Mouse (Mus musculus): ENCODE results near the gene Hba-a2. TPM values are rescaled to one million over a fixed set of nuclear protein-coding genes. Genes with fewer than 3 reads are reported as not detected.
"Not testable (repeated sequence)": the region's sequence is repeated elsewhere in the genome, so short reads cannot be mapped to it uniquely, and the experiment has no call there.

The Hba-a2 gene
- polyA plus RNA-seq, 1 experiment from 2014 or later = 27,825 TPM

DNA sequence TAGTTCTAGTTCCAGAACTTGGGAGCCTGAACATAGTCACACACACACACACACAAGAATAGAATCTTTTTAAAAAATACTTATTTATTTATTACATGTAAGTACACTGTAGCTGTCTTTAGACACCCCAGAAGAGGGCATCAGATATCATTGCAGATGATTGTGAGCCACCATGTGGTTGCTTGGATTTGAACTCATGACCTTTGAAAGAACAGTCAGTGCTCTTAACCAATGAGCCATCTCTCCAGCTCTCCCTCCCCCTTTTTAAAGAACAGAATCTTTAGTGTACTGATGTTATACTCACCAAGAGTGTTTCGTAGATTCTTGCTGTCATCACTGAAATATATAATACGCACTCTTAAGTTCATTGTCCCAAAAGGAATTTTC is 2.2 kb downstream of the Hba-a2 start:
- no peak for ATAC-seq (ENCODE audit: insufficient number of reproducible peaks, low FRiP score)
- H3K27ac ChIP-seq (ENCODE audit: poor library complexity, severe bottlenecking) = no peak overlapping the region
- WGBS = 91% methylated on average over 2 of the region's 2 CpGs
- H3K4me1 ChIP-seq (replicated peaks) = no peaks in the 10 kb centered on the region
- H3K9me3 ChIP-seq (replicated peaks) = no peaks in the 10 kb centered on the region
- no peak overlapping the region for H3K4me2 ChIP-seq
- H3K4me3 ChIP-seq = no peak overlapping the region
- H3K27me3 ChIP-seq (replicated peaks) = peaks cover 30% of the 10 kb centered on the region
- no peaks in the 10 kb centered on the region for H3K36me3 ChIP-seq
- H3K9ac ChIP-seq = no peak overlapping the region

DNA sequence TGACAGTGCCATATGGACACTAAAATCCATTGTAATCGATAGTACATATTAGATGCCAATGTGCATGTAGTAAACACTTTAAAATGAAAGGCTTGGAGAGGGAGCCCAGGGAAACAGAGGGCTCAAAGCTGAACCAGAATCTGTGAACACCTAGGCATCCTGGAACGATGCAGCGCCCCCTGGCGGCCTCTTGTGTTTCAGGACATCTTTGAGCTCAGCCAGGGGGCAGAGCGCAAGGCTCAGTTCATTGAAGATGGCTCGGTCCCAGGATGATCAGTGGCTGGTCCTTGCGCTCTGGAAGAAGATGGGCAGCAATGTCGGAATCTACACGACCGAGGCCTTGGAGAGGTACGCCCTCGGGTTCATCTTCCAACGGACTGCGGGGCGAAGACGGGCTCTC is 3.6 kb downstream of the Hba-a2 start, which contains the start of gene Hbq1a:
Gene Hbq1a (plus strand): TSS at position 205 of the 400 bp plus-strand sequence.
- not testable (repeated sequence) for H3K9me3 ChIP-seq (replicated peaks); H3K9ac ChIP-seq; H3K4me1 ChIP-seq (replicated peaks); H3K36me3 ChIP-seq; H3K27ac ChIP-seq (ENCODE audit: poor library complexity, severe bottlenecking)
- H3K27me3 ChIP-seq (replicated peaks) = peaks cover 31% of the 10 kb centered on the region
- peak within 1 kb of the TSS; percentile 62 for H3K4me2 ChIP-seq
- H3K4me3 ChIP-seq = 0 out of 2 replicates have a peak within 1 kb of the TSS, but pooled peaks have one; percentile 17
- ATAC-seq (ENCODE audit: insufficient number of reproducible peaks, low FRiP score) = peak; percentile 41; the same call in 1 of the 2 replicates
- WGBS = 5% methylated on average over 16 of the region's 16 CpGs

DNA sequence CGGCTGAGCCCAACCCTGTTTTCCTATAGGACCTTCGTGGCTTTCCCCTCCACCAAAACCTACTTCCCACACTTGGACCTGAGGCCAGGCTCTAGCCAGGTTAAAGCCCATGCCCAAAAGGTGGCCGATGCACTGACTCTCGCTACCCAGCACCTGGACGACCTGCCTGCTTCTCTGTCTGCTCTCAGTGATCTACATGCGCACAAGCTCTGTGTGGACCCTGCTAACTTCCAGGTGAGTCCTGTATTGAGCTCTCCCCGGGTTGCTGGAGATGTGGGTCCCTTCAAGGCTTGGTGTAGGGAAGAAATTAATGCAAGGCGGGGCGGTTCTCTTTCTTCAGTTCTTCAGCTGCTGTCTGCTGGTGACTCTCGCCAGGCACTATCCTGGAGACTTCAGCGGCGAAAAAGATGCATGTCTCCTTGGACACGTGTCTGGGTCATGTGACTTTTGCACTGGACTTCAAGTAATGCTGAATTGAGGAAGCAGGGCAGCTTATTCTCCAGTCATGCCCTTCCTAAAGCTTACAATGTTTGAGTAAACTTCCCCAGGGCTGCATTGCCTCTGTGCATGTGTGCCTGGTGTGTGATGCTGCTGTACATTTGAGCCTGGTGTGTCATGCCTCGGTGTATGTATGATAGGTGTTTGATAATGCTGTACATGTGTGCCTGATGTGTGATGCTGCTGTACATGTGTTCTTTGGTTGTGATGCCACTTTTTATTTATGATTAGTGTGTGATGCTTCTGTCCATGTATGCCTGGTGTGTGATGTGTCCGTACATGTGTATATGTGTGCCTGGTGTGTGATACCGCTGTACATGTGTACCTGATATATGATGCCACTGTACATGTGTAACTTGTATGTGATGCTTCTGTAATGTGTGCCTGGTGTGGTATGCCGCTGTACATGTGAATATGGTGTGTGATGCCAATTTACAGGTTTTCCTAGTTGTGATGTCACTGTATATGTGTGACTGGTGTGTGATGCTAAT is 4.3 kb downstream of the Hba-a2 start:
- 0 out of 2 replicates have a peak overlapping the region, but pooled peaks have one; percentile 17 for H3K4me3 ChIP-seq
- H3K4me1 ChIP-seq (replicated peaks) = no peaks in the 10 kb centered on the region
- peak overlapping the region; percentile 62 for H3K4me2 ChIP-seq
- H3K27me3 ChIP-seq (replicated peaks) = peaks cover 31% of the 10 kb centered on the region
- H3K27ac ChIP-seq (ENCODE audit: poor library complexity, severe bottlenecking) = no peak overlapping the region
- no peaks in the 10 kb centered on the region for H3K36me3 ChIP-seq
- ATAC-seq (ENCODE audit: insufficient number of reproducible peaks, low FRiP score) = no peak
- no peaks in the 10 kb centered on the region for H3K9me3 ChIP-seq (replicated peaks)
- 47% methylated on average over 16 of the region's 17 CpGs for WGBS
- no peak overlapping the region for H3K9ac ChIP-seq

DNA sequence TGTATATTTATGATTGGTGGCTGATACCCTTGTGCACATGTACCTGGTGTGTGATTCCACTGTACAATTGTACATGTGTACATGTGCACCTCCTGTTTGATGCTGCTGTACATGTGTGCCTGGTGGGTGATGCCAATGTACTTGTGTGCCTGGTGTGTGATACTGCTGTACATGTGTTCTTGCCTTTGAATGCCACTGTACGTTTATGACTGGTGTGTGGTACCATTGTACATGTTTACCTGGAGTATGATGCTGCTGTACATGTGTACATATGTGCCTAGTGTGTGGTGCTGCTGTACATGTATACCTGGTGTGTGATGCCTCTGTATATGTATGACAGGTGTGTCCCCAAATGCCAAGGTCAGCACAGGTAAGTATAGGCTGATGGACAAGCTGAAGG is 5.2 kb downstream of the Hba-a2 start:
- H3K4me2 ChIP-seq = no peak overlapping the region
- WGBS = 69% methylated on average over 1 of the region's 1 CpGs

DNA sequence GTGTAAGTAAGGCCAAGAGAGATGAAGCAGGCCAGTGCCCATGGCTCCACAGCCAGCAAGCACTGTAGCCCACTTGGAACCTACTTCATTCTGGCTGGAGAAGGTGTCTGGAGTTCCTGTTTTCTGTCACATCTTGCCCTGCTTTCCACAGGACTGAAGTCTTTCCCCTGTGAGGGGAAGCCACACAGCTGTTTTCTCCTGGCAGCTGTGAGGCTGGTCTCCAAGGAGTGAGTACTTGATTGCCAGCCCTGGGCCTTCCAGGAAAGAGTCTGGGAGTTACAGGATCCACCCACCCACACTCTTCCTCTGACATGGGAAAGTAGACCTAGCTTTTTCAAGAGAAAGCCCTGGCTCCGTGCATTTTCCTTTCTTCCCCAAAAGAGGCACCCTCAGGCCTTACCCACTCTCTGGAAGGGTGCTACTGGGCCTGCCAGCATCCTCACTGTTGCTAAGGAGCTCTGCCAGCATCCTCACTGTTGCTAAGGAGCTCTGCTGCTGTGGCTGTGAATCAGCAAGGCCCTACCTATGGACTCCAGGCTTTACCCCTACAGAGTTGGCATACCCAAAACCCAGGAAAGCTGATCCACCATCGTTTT is 6.6 kb downstream of the Hba-a2 start:
- Histone ChIP-seq H3K4me3 (no peak overlapping the region), H3K27ac (ENCODE audit: poor library complexity, severe bottlenecking) (no peak overlapping the region), H3K9me3 (replicated peaks) (no peaks in the 10 kb centered on the region), H3K4me1 (replicated peaks) (no peaks in the 10 kb centered on the region), H3K27me3 (replicated peaks) (peaks cover 36% of the 10 kb centered on the region), H3K9ac (no peak overlapping the region), H3K36me3 (no peaks in the 10 kb centered on the region), H3K4me2 (no peak overlapping the region)
- no peak for ATAC-seq (ENCODE audit: insufficient number of reproducible peaks, low FRiP score)
- 34% methylated on average over 2 of the region's 2 CpGs for WGBS

More for the DNA sequence above, 5.2 kb downstream of the Hba-a2 start:
- no peaks in the 10 kb centered on the region for H3K9me3 ChIP-seq (replicated peaks)
- H3K9ac ChIP-seq = no peak overlapping the region
- H3K27me3 ChIP-seq (replicated peaks) = peaks cover 31% of the 10 kb centered on the region
- ATAC-seq (ENCODE audit: insufficient number of reproducible peaks, low FRiP score) = no peak
- no peaks in the 10 kb centered on the region for H3K36me3 ChIP-seq
- H3K4me1 ChIP-seq (replicated peaks) = no peaks in the 10 kb centered on the region
- H3K4me3 ChIP-seq = no peak overlapping the region
- H3K27ac ChIP-seq (ENCODE audit: poor library complexity, severe bottlenecking) = no peak overlapping the region

DNA sequence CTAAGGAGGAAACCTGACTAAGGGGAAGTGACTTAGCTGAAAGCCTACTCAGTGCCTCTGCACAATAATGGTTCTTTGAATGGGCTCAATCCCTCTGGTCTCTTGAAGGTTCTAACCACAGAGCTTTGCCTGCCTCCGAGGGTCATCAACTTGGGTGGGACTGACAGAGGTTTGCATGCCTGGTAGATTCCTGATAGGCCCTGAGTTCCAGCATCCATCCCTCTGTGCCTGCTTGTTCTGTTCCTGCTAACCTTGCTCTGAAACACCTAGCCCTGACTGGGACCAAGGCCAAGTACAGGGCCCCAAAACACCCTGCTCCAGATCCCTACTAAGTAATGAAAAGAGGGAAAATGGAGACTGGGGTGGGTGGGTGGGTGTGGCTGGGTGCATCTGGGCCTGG is 7.2 kb downstream of the Hba-a2 start:
- ATAC-seq (ENCODE audit: insufficient number of reproducible peaks, low FRiP score) = no peak
- H3K36me3 ChIP-seq = no peaks in the 10 kb centered on the region

DNA sequence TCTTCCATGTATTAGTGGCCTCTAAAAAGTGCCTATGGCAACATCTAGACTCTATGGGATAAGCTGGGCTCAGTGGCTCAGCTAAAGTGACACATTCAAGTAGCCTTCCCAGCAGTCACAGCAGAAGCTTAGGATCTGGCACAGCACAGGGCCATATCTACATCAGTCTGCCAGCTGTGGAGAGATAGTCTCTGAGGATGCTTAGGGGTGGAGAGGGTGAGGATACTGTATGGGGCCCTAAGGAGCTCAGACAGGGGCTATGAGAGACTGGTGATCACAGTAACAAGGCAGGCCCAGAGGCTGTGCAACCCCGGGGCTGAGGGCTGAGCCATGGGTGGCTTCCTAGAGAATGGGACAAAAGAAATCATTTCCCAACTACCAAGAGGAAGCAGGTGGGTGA is 10.7 kb downstream of the Hba-a2 start:
- no peak overlapping the region for H3K9ac ChIP-seq
- 73% methylated on average over 1 of the region's 1 CpGs for WGBS
- H3K27me3 ChIP-seq (replicated peaks) = peaks cover 19% of the 10 kb centered on the region
- no peaks in the 10 kb centered on the region for H3K36me3 ChIP-seq
- no peaks in the 10 kb centered on the region for H3K9me3 ChIP-seq (replicated peaks)
- no peaks in the 10 kb centered on the region for H3K4me1 ChIP-seq (replicated peaks)
- H3K27ac ChIP-seq (ENCODE audit: poor library complexity, severe bottlenecking) = no peak overlapping the region
- ATAC-seq (ENCODE audit: insufficient number of reproducible peaks, low FRiP score) = no peak
- H3K4me2 ChIP-seq = no peak overlapping the region
- H3K4me3 ChIP-seq = no peak overlapping the region

More for the DNA sequence above, 7.2 kb downstream of the Hba-a2 start:
- Histone ChIP-seq H3K4me1 (replicated peaks) (no peaks in the 10 kb centered on the region), H3K27ac (ENCODE audit: poor library complexity, severe bottlenecking) (no peak overlapping the region), H3K27me3 (replicated peaks) (peaks cover 36% of the 10 kb centered on the region), H3K4me3 (no peak overlapping the region), H3K9me3 (replicated peaks) (no peaks in the 10 kb centered on the region), H3K9ac (no peak overlapping the region), H3K4me2 (no peak overlapping the region)
- WGBS = 71% methylated on average over 1 of the region's 1 CpGs

DNA sequence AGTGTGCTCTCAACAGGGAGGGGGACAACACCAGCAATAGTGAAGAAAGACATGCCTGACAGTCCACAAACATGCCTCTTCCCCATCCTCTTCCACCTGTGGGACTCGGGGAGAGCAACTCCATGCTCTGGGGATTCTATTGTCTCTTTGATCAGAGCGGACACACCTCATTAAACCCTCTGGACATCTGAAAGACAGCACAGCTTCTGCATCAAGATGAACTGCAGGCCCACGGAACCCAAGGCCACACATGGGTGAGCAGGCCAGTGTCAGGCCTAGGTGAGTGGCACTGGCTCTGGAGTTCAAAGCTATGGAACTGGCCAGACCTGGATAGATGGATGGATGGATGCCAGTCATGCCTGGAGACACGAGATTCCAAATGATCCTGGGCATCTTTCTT is 13.2 kb downstream of the Hba-a2 start:
- peaks cover 5% of the 10 kb centered on the region; the same call in 1 of the 2 replicates for H3K27me3 ChIP-seq (replicated peaks)
- no peak overlapping the region for H3K27ac ChIP-seq (ENCODE audit: poor library complexity, severe bottlenecking)
- no peak overlapping the region for H3K4me2 ChIP-seq
- H3K4me3 ChIP-seq = no peak overlapping the region
- H3K36me3 ChIP-seq = no peaks in the 10 kb centered on the region
- no peak for ATAC-seq (ENCODE audit: insufficient number of reproducible peaks, low FRiP score)
- WGBS = 77% methylated on average over 4 of the region's 4 CpGs
- no peaks in the 10 kb centered on the region for H3K9me3 ChIP-seq (replicated peaks)
- H3K4me1 ChIP-seq (replicated peaks) = 0 out of 2 replicates have a peak, but pooled peaks cover 7% of the 10 kb centered on the region
- no peak overlapping the region for H3K9ac ChIP-seq

DNA sequence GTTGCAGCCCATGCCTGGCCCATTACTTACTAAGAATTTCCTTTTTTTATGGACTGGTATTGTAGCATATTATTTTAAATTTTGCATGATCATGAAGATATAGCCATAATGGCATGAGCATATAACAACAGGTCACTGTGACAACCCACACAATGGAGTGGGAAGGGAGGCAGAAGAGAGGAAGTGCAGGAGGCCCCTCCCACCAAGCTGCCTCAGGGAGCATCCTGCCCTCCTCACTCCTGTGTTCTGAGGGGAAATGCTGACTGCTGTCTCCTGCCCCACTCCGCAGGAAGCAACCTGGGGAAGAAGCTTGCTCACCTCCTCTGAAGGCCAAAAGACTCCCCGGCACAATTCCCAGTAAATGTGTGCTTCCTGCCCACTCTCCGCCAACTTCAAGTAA is 13.6 kb downstream of the Hba-a2 start:
- Histone ChIP-seq H3K4me1 (replicated peaks) (0 out of 2 replicates have a peak, but pooled peaks cover 7% of the 10 kb centered on the region), H3K4me2 (no peak overlapping the region), H3K36me3 (no peaks in the 10 kb centered on the region), H3K27me3 (replicated peaks) (peaks cover 5% of the 10 kb centered on the region; the same call in 1 of the 2 replicates), H3K9ac (no peak overlapping the region), H3K27ac (ENCODE audit: poor library complexity, severe bottlenecking) (no peak overlapping the region), H3K4me3 (no peak overlapping the region), H3K9me3 (replicated peaks) (no peaks in the 10 kb centered on the region)
- ATAC-seq (ENCODE audit: insufficient number of reproducible peaks, low FRiP score) = no peak
- WGBS = 69% methylated on average over 3 of the region's 3 CpGs

DNA sequence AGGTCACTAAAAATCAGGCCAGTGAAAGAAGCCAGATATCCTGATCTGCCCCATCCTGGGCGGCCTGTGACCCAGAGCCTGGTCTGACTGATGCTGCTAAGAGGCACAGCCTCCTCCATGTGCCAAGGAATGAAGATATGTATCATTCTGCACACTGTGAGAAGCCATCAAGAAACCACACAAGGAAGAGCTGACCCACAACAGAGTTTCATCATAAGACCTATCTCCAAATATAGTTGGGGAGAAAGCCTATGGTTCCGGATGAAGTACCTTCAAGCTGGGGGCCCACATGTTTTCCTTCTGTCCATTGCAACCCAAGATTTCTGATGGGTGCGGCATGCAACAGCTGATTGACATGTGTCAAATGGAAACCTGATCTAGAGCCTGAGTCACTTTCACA is 19.7 kb downstream of the Hba-a2 start:
- no peak overlapping the region for H3K9ac ChIP-seq
- WGBS = 79% methylated on average over 3 of the region's 3 CpGs
- no peaks in the 10 kb centered on the region for H3K27me3 ChIP-seq (replicated peaks)
- H3K4me2 ChIP-seq = no peak overlapping the region
- no peak overlapping the region for H3K27ac ChIP-seq (ENCODE audit: poor library complexity, severe bottlenecking)
- H3K9me3 ChIP-seq (replicated peaks) = no peaks in the 10 kb centered on the region
- no peak for ATAC-seq (ENCODE audit: insufficient number of reproducible peaks, low FRiP score)
- no peaks in the 10 kb centered on the region for H3K36me3 ChIP-seq
- peaks cover 14% of the 10 kb centered on the region; the same call in 1 of the 2 replicates for H3K4me1 ChIP-seq (replicated peaks)
- no peak overlapping the region for H3K4me3 ChIP-seq

DNA sequence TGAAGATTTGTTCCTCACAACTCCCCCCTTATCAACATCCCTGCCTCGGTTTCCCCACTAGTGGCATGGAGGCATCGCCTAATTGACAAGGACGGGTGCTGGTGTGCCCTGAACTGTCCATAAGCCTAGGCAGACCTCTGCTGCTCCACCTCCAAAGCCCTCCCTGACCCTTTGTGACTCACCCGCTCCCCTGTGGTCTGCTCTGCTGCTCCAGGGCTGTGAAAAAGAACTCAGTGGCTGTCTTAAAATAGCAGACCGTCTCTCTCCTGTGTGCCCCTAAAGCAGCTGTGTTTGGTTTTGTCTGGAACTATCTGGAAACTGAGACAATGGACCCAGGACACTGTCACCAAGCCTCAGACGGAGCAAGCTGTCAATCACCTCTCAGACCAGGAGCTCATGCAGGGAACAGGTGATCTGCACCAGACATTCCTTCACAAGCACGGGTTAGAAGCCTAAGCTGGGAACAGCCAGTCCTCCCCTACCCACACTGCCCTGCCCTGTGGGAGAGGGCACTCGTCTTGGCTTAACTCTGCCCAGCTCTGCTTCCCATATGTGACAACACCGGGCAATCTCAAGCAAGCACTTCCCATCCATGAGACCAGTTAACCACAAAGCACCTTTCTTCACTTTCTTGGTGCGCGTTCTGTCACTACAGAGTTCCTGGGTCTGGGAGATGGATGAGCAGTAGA is 24.4 kb downstream of the Hba-a2 start:
- H3K27me3 ChIP-seq (replicated peaks) = no peaks in the 10 kb centered on the region
- peaks cover 9% of the 10 kb centered on the region; the same call in 1 of the 2 replicates for H3K4me1 ChIP-seq (replicated peaks)
- no peak overlapping the region for H3K27ac ChIP-seq (ENCODE audit: poor library complexity, severe bottlenecking)
- H3K36me3 ChIP-seq = no peaks in the 10 kb centered on the region
- H3K4me3 ChIP-seq = no peak overlapping the region
- no peak for ATAC-seq (ENCODE audit: insufficient number of reproducible peaks, low FRiP score)
- no peaks in the 10 kb centered on the region for H3K9me3 ChIP-seq (replicated peaks)
- H3K4me2 ChIP-seq = no peak overlapping the region
- H3K9ac ChIP-seq = no peak overlapping the region
- 56% methylated on average over 11 of the region's 11 CpGs for WGBS
